In the genomic region with DNA sequence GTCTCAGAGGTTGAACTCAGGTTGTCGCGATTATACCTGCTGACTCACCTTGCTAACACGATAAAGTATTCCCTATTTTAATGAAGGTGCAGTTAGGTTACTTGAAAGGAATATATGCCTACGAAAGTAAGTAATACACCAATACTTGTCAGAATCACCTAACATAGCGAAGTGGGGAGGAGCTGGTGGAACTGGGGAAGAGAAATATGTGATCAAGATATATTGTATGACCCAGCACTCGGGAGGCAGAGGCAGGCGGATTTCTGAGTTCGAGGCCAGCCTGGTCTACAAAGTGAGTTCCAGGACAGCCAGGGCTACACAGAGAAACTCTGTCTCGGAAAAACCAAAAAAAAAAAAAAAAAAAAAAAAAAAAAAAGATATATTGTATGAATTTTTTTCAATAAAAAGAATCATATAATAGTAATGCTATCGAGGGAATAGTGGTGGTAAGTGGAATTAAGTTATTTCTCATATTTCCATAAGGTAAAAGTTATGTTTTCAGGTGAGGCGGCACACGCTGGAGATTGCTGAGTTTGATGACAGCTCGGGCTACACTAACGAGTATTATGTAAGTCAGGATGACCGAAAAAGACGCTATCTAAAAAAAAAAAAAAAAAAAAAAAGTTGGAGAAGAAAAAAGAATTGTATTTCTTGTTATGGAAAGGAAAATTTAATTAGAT, we compare ENCODE assay signal across 8 mouse cellular contexts. TPM values are rescaled to one million over a fixed set of nuclear protein-coding genes. Genes with fewer than 3 reads are reported as not detected.
DNase-seq lines count a peak whose midpoint lies in the region; ATAC-seq and TF ChIP-seq lines count a peak whose summit lies in the region.

No protein-coding gene starts in this region.

- peak overlapping the region; percentile 55 for H3K4me2 ChIP-seq in liver, embryonic 11.5 days

- TF ChIP-seq CTCF in cerebellum, adult 2 months (IDR thresholded peaks at IDR 0.05; ENCODE audit: borderline replicate concordance, insufficient read depth, low read depth, low read length): no peak
- TF ChIP-seq CTCF in ES-Bruce4 (IDR thresholded peaks at IDR 0.05; ENCODE audit: low read depth, low read length): no peak

- H3K9me3 ChIP-seq in ES-Bruce4 (replicated peaks; ENCODE audit: control insufficient read depth, insufficient read depth, low read length, poor library complexity, severe bottlenecking): no peaks in the 10 kb centered on the region
- H3K9me3 ChIP-seq in liver, embryonic 11.5 days (ENCODE audit: control insufficient read depth, low read length): no peaks in the 10 kb centered on the region

- intact Hi-C loops in left cerebral cortex, postnatal 10 days (cut with DNase I): no loop called here

- H3K4me1 ChIP-seq in cerebellum, adult 2 months (ENCODE audit: control insufficient read depth, insufficient read depth, low read length): no peaks in the 10 kb centered on the region; the same call in 1 of the 2 replicates
- no peaks in the 10 kb centered on the region for H3K4me1 ChIP-seq in ES-Bruce4 (ENCODE audit: control insufficient read depth, insufficient read depth, low read length)
- peaks cover 7% of the 10 kb centered on the region for H3K4me1 ChIP-seq in liver, embryonic 11.5 days (replicated peaks; ENCODE audit: control insufficient read depth, insufficient read depth, low read length)

- WGBS in cerebellum, adult 2 months: 22% methylated on average over 16 of the region's 16 CpGs
- 37% methylated on average over 15 of the region's 16 CpGs for WGBS in liver, embryonic 11.5 days

- no peak for TF ChIP-seq EP300 in ES-Bruce4 (IDR thresholded peaks at IDR 0.05; ENCODE audit: insufficient read depth, low read depth, low read length)

- DNase-seq in cerebellum, adult 2 months: peak; percentile 44 to 51
- no peak for DNase-seq in cerebellum, adult 11 months
- no peak for DNase-seq in liver, embryonic 11.5 days (ENCODE audit: low spot score)
- DNase-seq in MN1 (ENCODE audit: low spot score): no peak
- DNase-seq in left cerebral cortex, postnatal 10 days (ENCODE audit: extremely low spot score in 1 of 2, low spot score in 2 of 2): no peak
- no peak for DNase-seq in layer of hippocampus, adult 11-12 months (ENCODE audit: low spot score)

- H3K36me3 ChIP-seq in ES-Bruce4 (ENCODE audit: control insufficient read depth, insufficient read depth, low read length, poor library complexity, severe bottlenecking): peaks cover 28% of the 10 kb centered on the region
- peaks cover 20% of the 10 kb centered on the region for H3K36me3 ChIP-seq in liver, embryonic 11.5 days (ENCODE audit: control insufficient read depth, insufficient read depth, low read length)

- peak overlapping the region; percentile 63 for H3K4me3 ChIP-seq in cerebellum, adult 2 months (replicated peaks; ENCODE audit: insufficient read depth, low read depth, low read length)
- peak overlapping the region; percentile 52 for H3K4me3 ChIP-seq in ES-Bruce4 (ENCODE audit: low read depth, low read length)
- peak overlapping the region; percentile 39; the same call in 1 of the 2 replicates for H3K4me3 ChIP-seq in liver, embryonic 11.5 days (ENCODE audit: low read depth, low read length)

- TF ChIP-seq POLR2A in cerebellum, adult 2 months (IDR thresholded peaks at IDR 0.05; ENCODE audit: borderline replicate concordance, insufficient read depth, low read length): no peak
- TF ChIP-seq POLR2A in ES-Bruce4 (IDR thresholded peaks at IDR 0.05; ENCODE audit: insufficient read depth, low read length): no peak

- no peaks in the 10 kb centered on the region for H3K27me3 ChIP-seq in cerebellum, adult 2 months (ENCODE audit: control insufficient read depth, insufficient read depth, low read length)
- H3K27me3 ChIP-seq in ES-Bruce4 (ENCODE audit: control insufficient read depth, insufficient read depth, low read length, poor library complexity, severe bottlenecking): no peaks in the 10 kb centered on the region
- H3K27me3 ChIP-seq in liver, embryonic 11.5 days (replicated peaks; ENCODE audit: control insufficient read depth, insufficient read depth, low read length): no peaks in the 10 kb centered on the region

- H3K9ac ChIP-seq in ES-Bruce4 (ENCODE audit: low read depth, poor library complexity, severe bottlenecking): peak overlapping the region; percentile 68
- no peak overlapping the region for H3K9ac ChIP-seq in liver, embryonic 11.5 days (ENCODE audit: low read depth, low read length)

- no peak overlapping the region for H3K27ac ChIP-seq in cerebellum, adult 2 months (ENCODE audit: insufficient read depth, low read length)
- 0 out of 2 replicates have a peak overlapping the region, but pooled peaks have one; percentile 36 for H3K27ac ChIP-seq in ES-Bruce4 (ENCODE audit: insufficient read depth, low read length)
- no peak overlapping the region for H3K27ac ChIP-seq in liver, embryonic 11.5 days (ENCODE audit: low read depth, low read length)

- peak; percentile 43 for ATAC-seq in erythroid progenitor cell, adult 5-6 weeks (replicated peaks; ENCODE audit: low FRiP score, poor library complexity, severe bottlenecking)
- peak; percentile 3; the same call in 1 of the 2 replicates for ATAC-seq in liver, embryonic 11.5 days (replicated peaks; ENCODE audit: low FRiP score)

RNA-seq across cellular contexts. Expression of gene Ilf2, which starts 0.6 kb away (rescaled TPM):
- polyA plus RNA-seq in cerebellum, adult 2 months (2012; rRNA removed): 98.7 and 107 TPM in 2 replicates
- polyA plus RNA-seq in ES-Bruce4 (2011; ENCODE audit: insufficient read depth, insufficient read length, low read depth, missing spikeins): 211 and 233 TPM in 2 replicates
- total RNA-seq in erythroid progenitor cell, adult 5-6 weeks (2015; ENCODE audit: low replicate concordance): 61.6 and 86.5 TPM in 2 replicates
- 93.7 and 150 TPM in 2 replicates for total RNA-seq in erythroid progenitor cell, adult 5-6 weeks (2017; ENCODE audit: low replicate concordance)
- 169 and 174 TPM in 2 replicates for polyA plus RNA-seq in liver, embryonic 11.5 days (2014; fragmentation: Nextera tagmentation; extraction: Ambion mirVana)
- 100 to 1,000 TPM; 111 to 115 TPM for total RNA-seq in left cerebral cortex, postnatal 10 days (2021)

RNA-seq across cellular contexts. Expression of gene Npr1, which starts 9.6 kb away (rescaled TPM):
- polyA plus RNA-seq in cerebellum, adult 2 months (2012; rRNA removed): 16.1 TPM in 2 replicates
- polyA plus RNA-seq in ES-Bruce4 (2011; ENCODE audit: insufficient read depth, insufficient read length, low read depth, missing spikeins): 10.8 and 13.6 TPM in 2 replicates
- total RNA-seq in erythroid progenitor cell, adult 5-6 weeks (2015; ENCODE audit: low replicate concordance): not detected in 2 replicates
- not detected in 2 replicates for total RNA-seq in erythroid progenitor cell, adult 5-6 weeks (2017; ENCODE audit: low replicate concordance)
- 8.0 and 9.2 TPM in 2 replicates for polyA plus RNA-seq in liver, embryonic 11.5 days (2014; fragmentation: Nextera tagmentation; extraction: Ambion mirVana)
- total RNA-seq in left cerebral cortex, postnatal 10 days (2021): 1 to 10 TPM; 3.4 to 4.3 TPM

RNA-seq across cellular contexts. Expression of gene Snapin, which starts 15.5 kb away (rescaled TPM):
- polyA plus RNA-seq in cerebellum, adult 2 months (2012; rRNA removed): 77.6 and 82.4 TPM in 2 replicates
- 63.9 and 65.1 TPM in 2 replicates for polyA plus RNA-seq in ES-Bruce4 (2011; ENCODE audit: insufficient read depth, insufficient read length, low read depth, missing spikeins)
- total RNA-seq in erythroid progenitor cell, adult 5-6 weeks (2015; ENCODE audit: low replicate concordance): 11.3 and 17.7 TPM in 2 replicates
- 13.1 and 16.4 TPM in 2 replicates for total RNA-seq in erythroid progenitor cell, adult 5-6 weeks (2017; ENCODE audit: low replicate concordance)
- 44.9 and 46.4 TPM in 2 replicates for polyA plus RNA-seq in liver, embryonic 11.5 days (2014; fragmentation: Nextera tagmentation; extraction: Ambion mirVana)
- total RNA-seq in left cerebral cortex, postnatal 10 days (2021): 10 to 100 TPM; 46.7 to 47.9 TPM

RNA-seq across cellular contexts. Expression of gene Chtop, which starts 34.0 kb away (rescaled TPM):
- 148 and 151 TPM in 2 replicates for polyA plus RNA-seq in cerebellum, adult 2 months (2012; rRNA removed)
- polyA plus RNA-seq in ES-Bruce4 (2011; ENCODE audit: insufficient read depth, insufficient read length, low read depth, missing spikeins): 124 and 130 TPM in 2 replicates
- total RNA-seq in erythroid progenitor cell, adult 5-6 weeks (2015; ENCODE audit: low replicate concordance): 78.9 and 101 TPM in 2 replicates
- total RNA-seq in erythroid progenitor cell, adult 5-6 weeks (2017; ENCODE audit: low replicate concordance): 47.3 and 66.6 TPM in 2 replicates
- polyA plus RNA-seq in liver, embryonic 11.5 days (2014; fragmentation: Nextera tagmentation; extraction: Ambion mirVana): 78.2 and 86.3 TPM in 2 replicates
- total RNA-seq in left cerebral cortex, postnatal 10 days (2021): 100 to 1,000 TPM; 196 TPM

RNA-seq across cellular contexts. Expression of gene S100a1, which starts 38.9 kb away (rescaled TPM):
- polyA plus RNA-seq in cerebellum, adult 2 months (2012; rRNA removed): 205 and 240 TPM in 2 replicates
- 46.3 and 50.4 TPM in 2 replicates for polyA plus RNA-seq in ES-Bruce4 (2011; ENCODE audit: insufficient read depth, insufficient read length, low read depth, missing spikeins)
- 27.7 and 33.9 TPM in 2 replicates for total RNA-seq in erythroid progenitor cell, adult 5-6 weeks (2015; ENCODE audit: low replicate concordance)
- total RNA-seq in erythroid progenitor cell, adult 5-6 weeks (2017; ENCODE audit: low replicate concordance): 18.2 and 22.8 TPM in 2 replicates
- polyA plus RNA-seq in liver, embryonic 11.5 days (2014; fragmentation: Nextera tagmentation; extraction: Ambion mirVana): 16.5 and 21.9 TPM in 2 replicates
- 10 to 100 TPM; 54.7 to 62.3 TPM for total RNA-seq in left cerebral cortex, postnatal 10 days (2021)

Comparison
In these comparisons a context has a peak if more than half of its experiments do, and no peak if none do; other contexts are left out.
1. DNase-seq: peak in cerebellum, adult 2 months (2 of 2); none in cerebellum, adult 11 months (single experiment), liver, embryonic 11.5 days (single experiment), MN1 (single experiment), left cerebral cortex, postnatal 10 days (0 of 2) and layer of hippocampus, adult 11-12 months (single experiment).
2. Peak in every context shown above with its lines, with median percentiles within 50 percentile points of each other: H3K4me3 ChIP-seq.